Mouse (Mus musculus): Measurements from ENCODE around the gene Tespa1. TPM values are rescaled to one million over a fixed set of nuclear protein-coding genes. Genes with fewer than 3 reads are reported as not detected.
"Not testable (repeated sequence)": the region's sequence is repeated elsewhere in the genome, so short reads cannot be mapped to it uniquely, and the experiment has no call there.

Gene Tespa1
- polyA plus RNA-seq, 1 experiment from 2014 or later, result not detected

DNA sequence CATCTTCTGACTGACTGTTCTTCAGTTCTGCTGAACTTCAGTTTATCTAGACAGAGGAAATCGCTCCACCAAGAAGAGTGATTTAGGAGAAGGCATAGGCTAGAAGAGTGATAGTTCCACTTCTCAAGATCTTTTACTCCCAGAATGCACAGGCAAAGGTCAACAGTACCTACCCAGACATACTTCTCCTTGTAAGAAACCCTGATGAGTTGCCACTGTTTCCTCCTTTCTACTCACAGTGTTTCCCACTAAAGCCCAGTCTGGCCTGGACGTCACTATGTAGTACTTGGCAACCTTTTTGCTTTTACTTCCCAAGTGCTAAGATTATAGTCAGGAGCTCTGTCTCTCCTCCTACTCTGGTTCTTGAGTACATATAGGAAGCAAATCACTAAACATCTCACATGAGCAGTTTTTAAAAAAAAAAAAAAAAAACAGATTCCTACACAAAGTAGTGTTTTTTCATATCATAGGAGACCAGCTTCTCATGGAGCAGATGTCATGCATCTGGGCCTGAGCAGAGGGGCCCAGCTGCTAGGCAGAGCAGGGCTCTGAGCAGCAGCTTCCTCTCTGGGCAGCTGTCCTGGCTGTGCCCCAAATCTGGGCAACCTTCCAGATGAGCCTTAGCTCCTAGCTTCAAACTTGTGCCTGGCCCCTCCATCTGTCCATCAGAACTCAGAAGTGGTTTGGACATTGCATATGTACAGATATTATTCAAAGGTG lies 8.4 kb upstream of the Tespa1 start:
- Histone ChIP-seq H3K27ac (no peak overlapping the region), H3K9me3 (no peaks in the 10 kb centered on the region), H3K27me3 (no peaks in the 10 kb centered on the region), H3K4me1 (replicated peaks) (no peaks in the 10 kb centered on the region), H3K4me3 (replicated peaks) (no peak overlapping the region), H3K36me3 (no peaks in the 10 kb centered on the region), H3K4me2 (replicated peaks) (no peak overlapping the region), H3K9ac (replicated peaks) (no peak overlapping the region)
- 78% methylated on average over 2 of the region's 2 CpGs for WGBS
- ATAC-seq, result peak; percentile 60; the same call in 1 of the 2 replicates

DNA sequence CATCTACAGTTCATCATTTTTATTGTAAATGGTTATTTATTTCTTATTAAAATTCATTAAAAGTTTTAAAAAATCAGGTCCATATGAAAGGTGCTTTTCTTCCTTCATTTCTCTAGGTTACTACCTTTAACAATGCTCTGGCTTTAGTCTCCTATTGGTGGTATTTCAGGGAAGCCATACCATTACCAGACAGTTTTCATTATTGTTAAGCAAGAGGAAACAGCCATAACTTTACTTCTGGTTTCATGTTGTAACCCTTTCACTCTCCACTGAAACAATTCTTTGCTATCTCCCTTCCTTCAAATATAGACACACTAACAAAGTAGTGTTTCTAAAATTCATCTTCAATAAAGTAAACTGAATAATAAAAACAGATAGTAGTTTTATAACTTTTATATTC lies 6.8 kb upstream of the Tespa1 start:
- Histone ChIP-seq H3K27ac (no peak overlapping the region), H3K9me3 (no peaks in the 10 kb centered on the region), H3K4me3 (replicated peaks) (no peak overlapping the region), H3K36me3 (no peaks in the 10 kb centered on the region), H3K4me2 (replicated peaks) (no peak overlapping the region), H3K9ac (replicated peaks) (no peak overlapping the region), H3K4me1 (replicated peaks) (no peaks in the 10 kb centered on the region), H3K27me3 (no peaks in the 10 kb centered on the region)
- ATAC-seq, result no peak

DNA sequence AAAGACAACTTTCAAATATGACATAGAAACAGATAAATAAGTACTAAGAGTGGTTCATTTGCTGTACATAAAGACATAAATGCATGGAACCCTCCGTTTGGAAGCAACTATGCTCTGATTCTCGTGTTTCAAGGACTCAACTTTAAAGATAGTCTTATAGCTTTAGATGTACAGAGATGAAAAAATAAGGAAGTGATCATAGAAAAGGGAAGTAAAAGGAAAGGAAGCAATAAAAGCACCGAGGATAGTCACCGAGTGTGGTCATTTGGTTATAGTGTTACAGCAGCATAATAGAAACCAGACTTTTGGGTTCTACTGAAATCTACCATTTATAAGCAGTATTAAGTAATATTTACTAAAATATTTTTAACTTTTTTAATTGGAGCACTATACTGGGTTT lies 4.0 kb upstream of the Tespa1 start:
- Histone ChIP-seq H3K4me1 (replicated peaks) (no peaks in the 10 kb centered on the region), H3K36me3 (no peaks in the 10 kb centered on the region), H3K9me3 (no peaks in the 10 kb centered on the region), H3K4me3 (replicated peaks) (no peak overlapping the region), H3K9ac (replicated peaks) (no peak overlapping the region), H3K27ac (no peak overlapping the region), H3K4me2 (replicated peaks) (no peak overlapping the region), H3K27me3 (no peaks in the 10 kb centered on the region)
- WGBS, result 81% methylated on average over 4 of the region's 4 CpGs
- ATAC-seq, result no peak

DNA sequence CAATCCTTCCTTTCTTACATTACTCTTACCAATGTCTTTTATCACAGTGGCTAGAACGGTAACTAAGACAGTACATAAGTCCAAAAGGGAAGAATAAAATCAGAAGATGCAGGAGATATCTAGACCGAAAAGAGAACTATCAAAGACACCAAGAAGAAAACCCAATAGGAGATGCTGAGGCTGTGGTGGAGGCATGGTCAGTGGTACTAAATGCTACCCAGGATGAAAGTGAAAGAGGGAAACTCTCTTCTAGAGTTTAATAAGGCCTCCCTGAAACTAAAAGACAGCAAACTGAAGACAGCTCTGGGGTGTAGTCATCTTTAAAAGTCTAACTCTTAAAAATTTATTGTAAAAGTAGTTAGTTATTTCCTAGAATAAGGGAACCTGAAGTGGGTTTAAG lies 2.0 kb upstream of the Tespa1 start:
- Histone ChIP-seq H3K4me2 (replicated peaks) (no peak overlapping the region), H3K27me3 (no peaks in the 10 kb centered on the region), H3K36me3 (no peaks in the 10 kb centered on the region), H3K4me3 (replicated peaks) (no peak overlapping the region), H3K9ac (replicated peaks) (no peak overlapping the region), H3K4me1 (replicated peaks) (no peaks in the 10 kb centered on the region), H3K9me3 (no peaks in the 10 kb centered on the region), H3K27ac (no peak overlapping the region)
- 92% methylated on average over 2 of the region's 2 CpGs for WGBS
- no peak for ATAC-seq

- H3K27me3 ChIP-seq, result no peaks in the 10 kb centered on the region
- H3K36me3 ChIP-seq, result no peaks in the 10 kb centered on the region
- ATAC-seq, result no peak
- H3K4me2 ChIP-seq (replicated peaks), result no peak overlapping the region
- H3K9me3 ChIP-seq, result no peaks in the 10 kb centered on the region
- no peaks in the 10 kb centered on the region for H3K4me1 ChIP-seq (replicated peaks)
- H3K9ac ChIP-seq (replicated peaks), result no peak overlapping the region
- no peak overlapping the region for H3K4me3 ChIP-seq (replicated peaks)
- H3K27ac ChIP-seq, result no peak overlapping the region
Observed at GRCm38 (mm10) chr10:130322062-130322461, 608 bp upstream of the Tespa1 start.

- H3K27me3 ChIP-seq, result no peaks in the 10 kb centered on the region
- H3K36me3 ChIP-seq, result no peaks in the 10 kb centered on the region
- no peak for ATAC-seq
- WGBS, result 93% methylated on average over 4 of the region's 4 CpGs
- H3K4me1 ChIP-seq (replicated peaks), result no peaks in the 10 kb centered on the region
- no peaks in the 10 kb centered on the region for H3K9me3 ChIP-seq
- H3K27ac ChIP-seq, result no peak overlapping the region
- no peak overlapping the region for H3K4me2 ChIP-seq (replicated peaks)
- H3K4me3 ChIP-seq (replicated peaks), result no peak overlapping the region
- H3K9ac ChIP-seq (replicated peaks), result no peak overlapping the region
Observed at GRCm38 (mm10) chr10:130324243-130324642, 1.6 kb downstream of the Tespa1 start.

DNA sequence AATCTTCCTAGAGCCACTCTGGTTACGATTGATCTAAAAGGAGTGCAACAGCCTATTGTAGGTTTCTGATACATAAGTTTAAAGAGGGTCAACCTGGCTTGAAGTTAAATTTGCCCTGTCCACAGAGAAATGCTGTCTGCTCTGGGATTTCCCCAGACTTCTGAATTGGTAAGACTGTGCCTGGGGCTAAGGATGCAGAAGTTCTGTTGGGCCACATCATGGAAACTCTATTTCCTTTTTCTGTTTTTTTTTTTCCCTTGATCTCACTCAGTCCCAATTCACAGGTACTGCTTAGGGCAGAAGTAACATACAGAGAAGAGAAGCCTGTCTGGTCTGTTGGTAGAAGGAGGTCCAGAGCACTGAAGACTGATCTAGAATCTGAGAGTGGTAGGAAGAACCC lies 8.0 kb downstream of the Tespa1 start:
- H3K36me3 ChIP-seq, result no peaks in the 10 kb centered on the region
- no peaks in the 10 kb centered on the region for H3K9me3 ChIP-seq
- H3K4me2 ChIP-seq (replicated peaks), result no peak overlapping the region
- no peak overlapping the region for H3K9ac ChIP-seq (replicated peaks)
- 88% methylated on average over 1 of the region's 1 CpGs for WGBS
- no peak for ATAC-seq
- no peaks in the 10 kb centered on the region for H3K4me1 ChIP-seq (replicated peaks)
- H3K4me3 ChIP-seq (replicated peaks), result no peak overlapping the region
- H3K27ac ChIP-seq, result no peak overlapping the region
- no peaks in the 10 kb centered on the region for H3K27me3 ChIP-seq

DNA sequence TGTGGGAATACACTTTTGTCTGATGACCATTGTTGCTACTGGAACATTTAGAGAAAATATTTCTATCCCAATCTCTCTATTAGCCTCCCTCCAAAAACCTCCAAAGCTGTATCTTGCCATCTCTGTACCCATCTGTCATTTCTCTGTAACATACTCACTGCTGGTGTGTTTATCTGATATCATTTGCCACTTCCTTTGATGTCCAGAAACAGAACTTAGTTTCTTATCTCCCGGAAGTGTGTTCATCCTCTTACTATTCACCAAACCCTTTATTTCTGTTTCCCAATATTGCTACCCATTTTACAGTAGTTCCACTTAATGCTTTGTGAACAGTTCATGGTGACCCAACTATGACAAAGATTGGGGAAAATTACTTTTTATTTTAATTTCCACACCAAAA lies 13.7 kb downstream of the Tespa1 start:
- H3K9me3 ChIP-seq, result no peaks in the 10 kb centered on the region
- H3K27me3 ChIP-seq, result no peaks in the 10 kb centered on the region
- 81% methylated on average over 1 of the region's 1 CpGs for WGBS
- H3K27ac ChIP-seq, result no peak overlapping the region
- H3K4me3 ChIP-seq (replicated peaks), result no peak overlapping the region
- ATAC-seq, result no peak
- no peak overlapping the region for H3K4me2 ChIP-seq (replicated peaks)
- no peaks in the 10 kb centered on the region for H3K36me3 ChIP-seq
- no peaks in the 10 kb centered on the region for H3K4me1 ChIP-seq (replicated peaks)
- no peak overlapping the region for H3K9ac ChIP-seq (replicated peaks)

- Histone ChIP-seq H3K9ac (replicated peaks) (no peak overlapping the region), H3K27me3 (no peaks in the 10 kb centered on the region), H3K4me3 (replicated peaks) (no peak overlapping the region), H3K4me1 (replicated peaks) (no peaks in the 10 kb centered on the region), H3K36me3 (no peaks in the 10 kb centered on the region), H3K9me3 (no peaks in the 10 kb centered on the region), H3K4me2 (replicated peaks) (no peak overlapping the region), H3K27ac (no peak overlapping the region)
- 80% methylated on average over 2 of the region's 2 CpGs for WGBS
- no peak for ATAC-seq
Observed at GRCm38 (mm10) chr10:130337581-130337980, 14.9 kb downstream of the Tespa1 start.

DNA sequence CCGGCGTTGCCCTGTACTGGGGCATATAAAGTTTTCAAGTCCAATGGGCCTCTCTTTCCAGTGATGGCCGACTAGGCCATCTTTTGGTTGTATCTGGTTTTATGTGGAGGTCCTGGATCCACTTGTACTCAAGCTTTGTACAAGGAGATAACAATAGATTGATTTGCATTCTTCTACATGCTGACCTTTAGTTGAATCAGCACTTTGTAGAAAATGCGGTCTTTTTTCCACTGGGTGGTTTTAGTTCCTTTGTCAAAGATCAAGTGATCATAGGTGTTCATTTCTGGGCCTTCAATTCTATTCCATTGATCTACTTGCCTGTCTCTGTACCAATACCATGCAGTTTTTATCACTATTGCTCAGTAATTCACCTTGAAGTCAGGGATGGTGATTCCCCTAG lies 17.4 kb downstream of the Tespa1 start:
- H3K27ac ChIP-seq; H3K36me3 ChIP-seq; H3K4me3 ChIP-seq (replicated peaks); ATAC-seq; H3K9me3 ChIP-seq; H3K4me2 ChIP-seq (replicated peaks); H3K4me1 ChIP-seq (replicated peaks); H3K9ac ChIP-seq (replicated peaks); H3K27me3 ChIP-seq: not testable (repeated sequence)
- WGBS, result 88% methylated on average over 4 of the region's 4 CpGs

- no peak for ATAC-seq
- WGBS, result 95% methylated on average over 1 of the region's 1 CpGs
- no peaks in the 10 kb centered on the region for H3K27me3 ChIP-seq
Observed at GRCm38 (mm10) chr10:130344056-130344455, 21.4 kb downstream of the Tespa1 start.

DNA sequence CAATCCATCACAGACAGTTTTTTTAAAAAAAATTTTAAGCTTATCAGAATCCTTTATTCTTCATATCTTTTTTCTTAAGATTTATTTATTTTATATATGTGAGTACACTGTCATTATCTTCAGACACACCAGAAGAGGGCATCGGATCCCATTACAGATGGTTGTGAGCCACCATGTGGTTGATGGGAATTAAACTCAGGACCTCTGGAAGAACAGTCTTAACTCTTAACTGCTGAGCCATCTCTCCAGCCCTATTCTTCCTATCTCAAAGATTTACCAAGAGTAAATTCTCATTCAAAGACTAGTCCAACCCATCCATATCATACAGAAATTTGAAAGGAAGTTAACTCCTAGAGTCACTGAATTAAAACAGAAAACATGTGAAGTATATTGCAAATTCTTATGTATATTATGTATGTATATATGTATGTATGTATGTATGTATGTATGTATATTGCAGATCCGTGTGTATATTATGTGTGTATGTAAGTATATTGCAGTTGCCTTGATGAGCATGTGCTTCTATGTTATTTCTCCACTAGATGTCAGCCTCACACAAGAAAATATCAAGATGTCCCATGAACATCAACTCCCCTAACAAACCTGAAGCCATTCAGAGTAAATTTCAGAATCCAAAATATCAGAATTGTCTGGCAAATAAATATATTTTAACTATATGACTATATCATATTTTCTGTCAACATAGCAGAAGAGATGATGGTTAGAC lies 40.9 kb downstream of the Tespa1 start:
- no peaks in the 10 kb centered on the region for H3K4me1 ChIP-seq (replicated peaks)
- H3K27ac ChIP-seq, result no peak overlapping the region
- WGBS, result 52% methylated on average over 2 of the region's 2 CpGs
- peak; percentile 82 for ATAC-seq
- H3K9me3 ChIP-seq, result no peaks in the 10 kb centered on the region
- no peaks in the 10 kb centered on the region for H3K27me3 ChIP-seq
- H3K4me2 ChIP-seq (replicated peaks), result no peak overlapping the region
- no peak overlapping the region for H3K9ac ChIP-seq (replicated peaks)
- no peaks in the 10 kb centered on the region for H3K36me3 ChIP-seq
- no peak overlapping the region for H3K4me3 ChIP-seq (replicated peaks)

More at GRCm38 (mm10) chr10:130344056-130344455, 21.4 kb downstream of the Tespa1 start:
- no peaks in the 10 kb centered on the region for H3K36me3 ChIP-seq
- H3K4me1 ChIP-seq (replicated peaks), result no peaks in the 10 kb centered on the region
- H3K9me3 ChIP-seq, result no peaks in the 10 kb centered on the region
- H3K4me2 ChIP-seq (replicated peaks), result no peak overlapping the region
- no peak overlapping the region for H3K9ac ChIP-seq (replicated peaks)
- no peak overlapping the region for H3K4me3 ChIP-seq (replicated peaks)
- no peak overlapping the region for H3K27ac ChIP-seq

GRCm38 (mm10) chr10:130364766-130365165 lies 42.1 kb downstream of the Tespa1 start:
- no peaks in the 10 kb centered on the region for H3K4me1 ChIP-seq (replicated peaks)
- no peaks in the 10 kb centered on the region for H3K36me3 ChIP-seq
- no peaks in the 10 kb centered on the region for H3K9me3 ChIP-seq
- H3K4me3 ChIP-seq (replicated peaks), result no peak overlapping the region
- no peak overlapping the region for H3K27ac ChIP-seq
- ATAC-seq, result no peak
- H3K9ac ChIP-seq (replicated peaks), result no peak overlapping the region
- no peaks in the 10 kb centered on the region for H3K27me3 ChIP-seq
- H3K4me2 ChIP-seq (replicated peaks), result no peak overlapping the region
